Mouse (Mus musculus) heart, adult 9 months (tissue): Measurements from ENCODE around the gene Col4a3.
A peak's percentile ranks its signal among the peaks of the same experiment; 100 is the strongest.

Experiments
- DNase-seq, 2 experiments: peaks; one replicate each; pipeline ENCODE4 v3.0.0; 2022; ENCODE audit warnings: low spot score in 2 of 2

Col4a3 gene

GRCm38 (mm10) chr1:82686328-82686727 is 99.6 kb downstream of the Col4a3 start:
- no peak for DNase-seq

GRCm38 (mm10) chr1:82686866-82687265 is 100.1 kb downstream of the Col4a3 start:
- DNase-seq: no peak

GRCm38 (mm10) chr1:82687931-82688330 is 101.2 kb downstream of the Col4a3 start:
- no peak for DNase-seq

GRCm38 (mm10) chr1:82695915-82696314 is 109.2 kb downstream of the Col4a3 start:
- DNase-seq: no peak

GRCm38 (mm10) chr1:82717816-82718512 is 131.2 kb downstream of the Col4a3 start:
- no peak for DNase-seq

- peak; percentile 92 to 94 for DNase-seq
These were observed 137.8 kb downstream of the Col4a3 start, which contains the start of gene Mff for GRCm38 (mm10) chr1:82724339-82725025. Gene Mff (plus strand): TSS chr1:82724890.

GRCm38 (mm10) chr1:82725026-82725874 is 138.5 kb downstream of the Col4a3 start:
- DNase-seq: no peak

- DNase-seq: no peak
These were observed 139.1 kb downstream of the Col4a3 start for GRCm38 (mm10) chr1:82725875-82726185.

- DNase-seq: no peak
These were observed 139.8 kb downstream of the Col4a3 start for GRCm38 (mm10) chr1:82726482-82726881.

GRCm38 (mm10) chr1:82733357-82733756 is 146.6 kb downstream of the Col4a3 start:
- DNase-seq: no peak

- no peak for DNase-seq
These were observed 151.3 kb downstream of the Col4a3 start for GRCm38 (mm10) chr1:82738066-82738465.

- DNase-seq: no peak
These were observed 154.8 kb downstream of the Col4a3 start for GRCm38 (mm10) chr1:82741539-82741938.

- no peak for DNase-seq
These were observed 157.2 kb downstream of the Col4a3 start for GRCm38 (mm10) chr1:82743962-82744361.

GRCm38 (mm10) chr1:82746408-82746807 is 159.7 kb downstream of the Col4a3 start:
- no peak for DNase-seq

GRCm38 (mm10) chr1:82747714-82748452 is 161.2 kb downstream of the Col4a3 start:
- no peak for DNase-seq

- no peak for DNase-seq
These were observed 172.8 kb downstream of the Col4a3 start for GRCm38 (mm10) chr1:82759520-82759919.

- no peak for DNase-seq
These were observed 174.9 kb downstream of the Col4a3 start for GRCm38 (mm10) chr1:82761454-82762169.

GRCm38 (mm10) chr1:82762274-82762673 is 175.6 kb downstream of the Col4a3 start:
- no peak for DNase-seq

- no peak for DNase-seq
These were observed 179.5 kb downstream of the Col4a3 start for GRCm38 (mm10) chr1:82766227-82766626.

- DNase-seq: no peak
These were observed 179.9 kb downstream of the Col4a3 start for GRCm38 (mm10) chr1:82766641-82767040.

GRCm38 (mm10) chr1:82768269-82768668 is 181.5 kb downstream of the Col4a3 start, which contains the start of gene Tm4sf20:
Gene Tm4sf20 (minus strand): TSS chr1:82768461.
- no peak for DNase-seq
